Comparison of ENCODE assay signal across 14 mouse cellular contexts in the genomic region with DNA sequence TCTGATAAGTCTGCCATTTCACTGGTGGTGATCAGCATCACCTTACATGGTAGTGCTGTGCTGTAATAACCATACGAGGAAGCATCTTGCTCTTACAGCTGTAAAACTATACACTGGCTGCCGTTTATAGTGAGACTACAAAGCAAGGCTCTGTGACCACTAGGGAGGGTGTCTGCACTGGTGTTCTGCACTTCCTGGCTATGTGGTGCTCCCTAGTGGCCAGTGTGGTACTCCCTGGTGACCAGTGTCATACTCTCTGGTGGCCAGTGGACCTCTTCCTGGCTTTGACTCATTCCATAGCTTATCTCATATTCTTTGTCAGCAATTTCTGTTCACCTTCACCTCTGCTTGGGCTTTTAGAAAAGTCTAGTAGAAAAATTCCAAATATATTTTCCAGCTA.
DNase-seq lines count a peak whose midpoint lies in the region; ATAC-seq and TF ChIP-seq lines count a peak whose summit lies in the region.
"Had no signal": no experiment of that assay in that cellular context is flagged by ENCODE, and none has a peak within 500 bp of the region (broad histone marks: within the 10 kb centered on the region; RNA-seq: fewer than 3 reads in every experiment).

No protein-coding gene starts in this region.

- H3K9me3 ChIP-seq in intestine, postnatal 0 days (ENCODE audit: control insufficient read depth): no peaks in the 10 kb centered on the region
- H3K9me3 ChIP-seq in intestine, embryonic 15.5 days: no peaks in the 10 kb centered on the region
- no peaks in the 10 kb centered on the region for H3K9me3 ChIP-seq in limb, embryonic 10.5 days (replicated peaks)
- H3K9me3 ChIP-seq: heart, embryonic 13.5 days had no signal

- no peaks in the 10 kb centered on the region for H3K4me1 ChIP-seq in intestine, postnatal 0 days (replicated peaks; ENCODE audit: control insufficient read depth, insufficient read depth, low read length)
- H3K4me1 ChIP-seq in intestine, embryonic 15.5 days (replicated peaks): no peaks in the 10 kb centered on the region
- H3K4me1 ChIP-seq in lung, adult 2 months (ENCODE audit: control insufficient read depth, insufficient read depth, low read length): no peaks in the 10 kb centered on the region
- H3K4me1 ChIP-seq in embryonic fibroblast, embryonic 13.5 days (ENCODE audit: control insufficient read depth, insufficient read depth, low read length): no peaks in the 10 kb centered on the region
- H3K4me1 ChIP-seq in limb, embryonic 10.5 days: no peaks in the 10 kb centered on the region
- H3K4me1 ChIP-seq: heart, embryonic 13.5 days had no signal

- no peak overlapping the region for H3K27ac ChIP-seq in intestine, postnatal 0 days (ENCODE audit: low read depth, low read length)
- no peak overlapping the region for H3K27ac ChIP-seq in intestine, embryonic 15.5 days
- no peak overlapping the region for H3K27ac ChIP-seq in embryonic fibroblast, embryonic 13.5 days (ENCODE audit: insufficient read depth, low read length)
- no peak overlapping the region for H3K27ac ChIP-seq in limb, embryonic 10.5 days
- H3K27ac ChIP-seq: heart, embryonic 13.5 days had no signal

- H3K9ac ChIP-seq in intestine, postnatal 0 days (ENCODE audit: low read depth, low read length): no peak overlapping the region
- H3K9ac ChIP-seq in intestine, embryonic 15.5 days: no peak overlapping the region
- H3K9ac ChIP-seq: heart, embryonic 13.5 days had no signal

- no peak for TF ChIP-seq POLR2A in lung, adult 2 months (IDR thresholded peaks at IDR 0.05; ENCODE audit: borderline replicate concordance, extremely low read depth, low read depth, low read length)
- TF ChIP-seq POLR2A in embryonic fibroblast, embryonic 13.5 days (IDR thresholded peaks at IDR 0.05; ENCODE audit: low read depth, low read length): no peak

- 59% methylated on average over 2 of the region's 2 CpGs for WGBS in intestine, postnatal 0 days
- WGBS in intestine, embryonic 15.5 days: 66% methylated on average over 2 of the region's 2 CpGs
- 60% methylated on average over 2 of the region's 2 CpGs for WGBS in lung, adult 2 months
- 69% methylated on average over 2 of the region's 2 CpGs for WGBS in limb, embryonic 10.5 days

- H3K4me2 ChIP-seq in intestine, postnatal 0 days (replicated peaks; ENCODE audit: low read depth): no peak overlapping the region
- H3K4me2 ChIP-seq in intestine, embryonic 15.5 days (replicated peaks): no peak overlapping the region
- H3K4me2 ChIP-seq: heart, embryonic 13.5 days; liver, embryonic 11.5 days had no signal

- no peaks in the 10 kb centered on the region for H3K27me3 ChIP-seq in intestine, postnatal 0 days (replicated peaks; ENCODE audit: control insufficient read depth, insufficient read depth, low read length)
- H3K27me3 ChIP-seq in intestine, embryonic 15.5 days (replicated peaks): no peaks in the 10 kb centered on the region
- H3K27me3 ChIP-seq in limb, embryonic 10.5 days (ENCODE audit: low read depth, poor library complexity, severe bottlenecking): no peaks in the 10 kb centered on the region
- H3K27me3 ChIP-seq: heart, embryonic 13.5 days had no signal

- DNase-seq in lung, adult 2 months: no peak
- DNase-seq in lung, postnatal 25 days (ENCODE audit: low spot score): no peak
- peak; percentile 30 for DNase-seq in lung, postnatal 36 days
- DNase-seq in limb, embryonic 10.5 days (ENCODE audit: low spot score): no peak
- no peak for DNase-seq in right cerebral cortex, postnatal 14 days
- DNase-seq: gastrocnemius, postnatal 36 days had no signal

- H3K36me3 ChIP-seq in intestine, postnatal 0 days (ENCODE audit: control insufficient read depth, insufficient read depth): no peaks in the 10 kb centered on the region
- H3K36me3 ChIP-seq in intestine, embryonic 15.5 days: no peaks in the 10 kb centered on the region
- no peaks in the 10 kb centered on the region for H3K36me3 ChIP-seq in limb, embryonic 10.5 days
- H3K36me3 ChIP-seq: heart, embryonic 13.5 days had no signal

- no peak for ATAC-seq in intestine, postnatal 0 days
- ATAC-seq in intestine, embryonic 15.5 days: no peak
- ATAC-seq: inflammation-experienced regulatory T-cells, adult 6 months; midbrain, embryonic 16.5 days had no signal

- H3K4me3 ChIP-seq in intestine, postnatal 0 days (ENCODE audit: low read depth, low read length): no peak overlapping the region
- H3K4me3 ChIP-seq in intestine, embryonic 15.5 days (replicated peaks): no peak overlapping the region
- H3K4me3 ChIP-seq in lung, adult 2 months (replicated peaks; ENCODE audit: extremely low read depth, low read depth, low read length): no peak overlapping the region
- H3K4me3 ChIP-seq in embryonic fibroblast, embryonic 13.5 days (ENCODE audit: insufficient read depth, low read length): no peak overlapping the region
- H3K4me3 ChIP-seq in limb, embryonic 10.5 days: no peak overlapping the region
- H3K4me3 ChIP-seq: erythroblast, embryonic 14.5 days; heart, embryonic 13.5 days had no signal

- peak; percentile 43 for TF ChIP-seq CTCF in intestine, postnatal 0 days (IDR thresholded peaks at IDR 0.05; ENCODE audit: low read depth)
- TF ChIP-seq CTCF in lung, adult 2 months (IDR thresholded peaks at IDR 0.05; ENCODE audit: insufficient read depth, low read length): peak; percentile 47
- peak; percentile 13; the same call in 1 of the 2 replicates for TF ChIP-seq CTCF in embryonic fibroblast, embryonic 13.5 days (IDR thresholded peaks at IDR 0.05; ENCODE audit: borderline replicate concordance, insufficient read depth, low read length)
